Mouse (Mus musculus) layer of hippocampus, adult 11-12 months (tissue): ENCODE results near the gene Mapk3.
A peak's percentile ranks its signal among the peaks of the same experiment; 100 is the strongest.

Experiments used
- DNase-seq: peaks from one replicate; pipeline ENCODE4 v3.0.0; 2022; ENCODE audit warnings: low spot score

Mapk3 gene

GRCm38 (mm10) chr7:126802134-126802889 is 42.9 kb downstream of the Mapk3 start:
- DNase-seq = no peak

GRCm38 (mm10) chr7:126803181-126803580 is 43.8 kb downstream of the Mapk3 start:
- DNase-seq = no peak

GRCm38 (mm10) chr7:126803751-126804150 is 44.4 kb downstream of the Mapk3 start:
- no peak for DNase-seq

GRCm38 (mm10) chr7:126806956-126807355 is 47.6 kb downstream of the Mapk3 start:
- no peak for DNase-seq

GRCm38 (mm10) chr7:126807405-126807804 is 48.0 kb downstream of the Mapk3 start:
- no peak for DNase-seq

GRCm38 (mm10) chr7:126808703-126809455 is 49.5 kb downstream of the Mapk3 start:
- DNase-seq = peak; percentile 88

- DNase-seq = no peak
Measured at GRCm38 (mm10) chr7:126809723-126810369, 50.4 kb downstream of the Mapk3 start.
